Mouse (Mus musculus): ENCODE measurements around the gene Epn3.

DNA sequence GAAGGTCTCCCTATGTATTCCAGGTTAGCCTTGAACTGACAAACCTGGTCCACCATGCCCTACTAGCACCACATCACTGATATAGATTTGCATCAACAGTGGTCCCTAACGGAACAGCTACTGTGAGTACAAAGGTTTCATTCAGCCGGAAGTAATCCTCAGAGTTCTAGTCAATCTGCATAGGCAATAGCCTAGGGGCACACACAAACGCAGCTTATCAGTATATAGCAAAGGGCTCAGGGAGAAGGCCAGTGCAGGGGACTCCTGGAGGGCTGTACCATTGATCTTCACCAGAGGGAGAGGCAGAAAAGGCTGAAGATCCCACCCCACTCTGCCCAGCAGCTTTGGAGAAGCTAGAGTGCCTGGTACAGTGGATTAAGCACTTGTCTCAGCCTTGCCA is 52.8 kb downstream of the Epn3 start:
- TF ChIP-seq CTCF (IDR thresholded peaks at IDR 0.05; ENCODE audit: control insufficient read depth, insufficient read depth, insufficient replicate concordance, low read depth, low read length) (no peak), POLR2A (IDR thresholded peaks at IDR 0.05; ENCODE audit: control insufficient read depth, low read depth, low read length) (no peak)
